Mouse (Mus musculus): ENCODE results near the gene Slc25a33.

- no peak for TF ChIP-seq POLR2A (IDR thresholded peaks at IDR 0.05; ENCODE audit: insufficient read length, low read depth)
- TF ChIP-seq MYOD1 (IDR thresholded peaks at IDR 0.05; ENCODE audit: control insufficient read depth in 1 of 3, insufficient read length in 2 of 3, low read depth in 2 of 3): no peak
- TF ChIP-seq TCF12 (IDR thresholded peaks at IDR 0.05; ENCODE audit: insufficient read depth, poor library complexity, severe bottlenecking): no peak
Observed at GRCm38 (mm10) chr4:149806699-149807381, 32.8 kb upstream of the Slc25a33 start.

All from myocyte (in vitro differentiated cells).